Mouse (Mus musculus) right cerebral cortex, postnatal 36 days (tissue): ENCODE measurements around the gene Nkd1.

Experiments
- DNase-seq, 2 experiments: peaks; one replicate each; pipeline ENCODE4 v3.0.0; 2022; ENCODE audit warnings: low spot score in 2 of 2, mixed read lengths in 1 of 2

Gene Nkd1

DNA sequence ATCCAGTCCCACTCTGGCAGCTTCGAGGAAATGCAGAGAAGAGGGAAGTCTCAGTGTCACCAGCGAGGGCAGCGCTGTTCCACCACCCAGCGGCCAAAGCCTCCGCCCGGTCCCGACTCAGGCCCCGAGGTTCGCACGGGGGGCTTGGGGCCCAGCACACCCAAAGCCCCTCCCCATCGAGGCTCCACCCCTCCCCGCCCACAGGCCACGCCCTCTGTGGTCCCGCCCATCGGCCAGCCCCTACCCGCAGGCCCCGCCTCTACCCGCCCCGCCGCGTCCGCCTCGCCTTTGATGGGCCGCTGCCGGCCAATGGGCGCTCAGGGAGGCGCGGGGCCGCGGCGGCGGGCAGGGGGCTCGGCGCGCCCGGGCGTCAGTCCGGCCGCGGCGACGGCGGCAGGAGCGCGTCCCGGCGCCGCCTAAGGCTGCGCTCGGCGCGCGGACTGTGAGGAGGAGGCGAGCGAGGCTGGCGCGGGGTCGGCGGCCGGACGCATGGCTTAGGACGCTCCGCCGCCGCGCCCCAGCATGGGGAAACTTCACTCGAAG, at the start of gene Nkd1:
Gene Nkd1, plus strand, starts transcription at position 370 of the 543 bp plus-strand sequence.
- DNase-seq: peak; percentile 63 to 76

DNA sequence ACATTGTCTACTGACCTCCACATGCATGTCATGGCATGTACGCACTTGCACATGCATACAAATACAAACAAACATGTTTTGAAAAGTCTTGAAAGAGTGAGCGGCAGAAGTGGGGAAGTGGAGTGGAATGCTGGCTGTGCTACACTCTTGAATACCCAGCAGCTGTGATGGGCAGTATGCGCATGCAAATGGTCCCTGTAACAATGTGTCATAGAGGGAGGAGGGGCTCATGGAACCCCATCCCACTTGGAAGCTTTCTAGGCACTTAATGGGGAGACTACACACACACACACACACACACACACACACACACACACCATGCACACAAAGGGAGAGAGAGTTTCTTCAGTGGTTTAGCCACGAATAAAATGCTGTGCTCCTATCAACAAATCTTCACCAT, 39.9 kb upstream of the Nkd1 start:
- DNase-seq: no peak

DNA sequence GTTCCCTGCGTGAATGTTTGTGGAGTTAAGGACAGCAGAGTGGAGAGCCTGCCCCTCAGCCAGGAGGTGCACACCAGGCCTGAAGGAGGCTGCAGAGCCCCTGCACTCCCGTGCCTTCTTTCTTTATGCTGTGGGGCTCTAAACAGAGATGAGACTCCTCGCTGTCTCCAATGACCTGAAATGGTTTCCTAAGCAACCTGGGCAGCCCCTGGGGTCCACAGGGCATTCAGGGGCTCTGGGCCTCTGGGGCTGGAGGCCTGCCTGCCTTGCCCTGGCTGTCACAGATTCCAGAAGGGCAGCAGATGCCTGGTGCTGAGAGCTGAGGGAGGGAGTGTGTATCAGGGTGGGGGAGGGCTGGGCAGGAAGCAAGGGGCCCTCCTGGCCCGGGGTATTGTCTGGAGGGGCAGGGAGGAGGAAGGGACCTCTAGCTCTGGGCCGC, 32.7 kb upstream of the Nkd1 start:
- DNase-seq: no peak

DNA sequence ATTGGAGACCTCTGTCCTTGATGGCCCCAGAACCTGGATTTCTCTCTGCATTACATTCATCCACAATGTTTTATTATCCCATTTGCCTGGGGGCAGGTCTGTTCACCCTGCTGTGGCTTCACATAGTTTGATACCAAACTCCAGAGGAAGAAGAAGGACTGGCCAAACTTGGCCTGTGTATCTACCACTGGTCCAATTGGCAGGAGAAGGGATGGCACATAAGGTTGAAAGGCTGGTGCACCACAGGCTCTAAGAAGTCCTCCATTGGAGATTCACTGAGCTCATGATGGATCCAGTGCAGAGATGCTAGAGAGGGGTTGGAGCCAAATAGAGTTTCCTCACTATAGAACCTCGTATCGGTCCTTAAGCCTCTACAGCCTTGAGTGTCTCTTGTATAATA, 27.1 kb upstream of the Nkd1 start:
- no peak for DNase-seq

DNA sequence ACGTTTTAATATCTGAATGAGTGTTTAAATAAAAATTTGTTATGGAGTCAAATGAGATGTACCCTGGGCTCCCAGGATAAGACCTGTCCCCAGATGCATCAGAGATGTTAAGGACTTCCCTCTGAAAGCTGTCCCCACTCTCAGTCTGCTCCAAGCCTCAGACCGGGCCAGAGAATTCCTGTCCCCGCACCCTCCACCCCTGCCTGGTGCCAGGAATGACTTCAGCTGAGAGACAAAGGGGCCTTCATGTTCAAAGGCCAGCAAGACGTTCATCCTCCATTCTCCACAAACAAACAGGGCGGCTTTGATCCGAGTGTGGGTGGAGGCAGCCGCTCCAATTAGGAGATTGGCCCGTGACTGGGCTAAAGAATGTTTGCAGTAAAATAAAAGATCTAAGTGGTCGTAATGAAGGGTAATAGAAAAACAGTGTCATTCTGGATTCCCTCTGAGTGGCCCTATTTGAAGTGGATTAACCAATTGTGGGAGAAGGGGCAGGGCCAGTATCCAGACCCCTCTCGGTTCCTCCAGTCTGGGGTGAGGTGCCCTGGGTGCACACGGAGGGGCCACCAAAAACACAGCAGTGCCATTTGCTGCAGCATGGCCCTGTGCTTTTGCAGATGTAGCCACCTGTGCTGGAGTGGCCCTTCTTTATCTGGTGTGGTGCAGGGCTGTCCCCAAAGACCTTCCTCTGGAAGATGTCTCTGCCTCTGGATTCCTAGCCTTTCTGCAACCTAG, 25.9 kb upstream of the Nkd1 start:
- peak; percentile 11 to 13 for DNase-seq

DNA sequence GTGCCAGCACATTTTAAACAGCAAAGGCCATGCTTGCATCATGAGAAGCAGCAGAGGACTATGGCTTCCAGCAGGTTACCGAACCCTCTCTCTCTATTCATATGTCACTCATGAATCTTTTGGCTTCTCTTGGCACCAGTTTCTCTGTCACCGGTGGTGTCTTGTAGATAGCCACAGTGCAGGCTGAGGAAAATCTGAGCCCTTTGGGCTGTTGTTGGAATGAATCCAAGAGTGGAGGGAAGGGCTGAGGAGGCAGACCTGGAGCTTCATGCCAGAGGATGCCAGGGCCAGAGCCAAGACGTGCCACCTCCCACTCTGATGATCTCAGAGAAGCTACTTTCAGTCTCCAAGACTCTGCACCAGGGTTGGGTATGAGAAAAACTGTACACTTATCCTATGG, 19.0 kb upstream of the Nkd1 start:
- DNase-seq: no peak

DNA sequence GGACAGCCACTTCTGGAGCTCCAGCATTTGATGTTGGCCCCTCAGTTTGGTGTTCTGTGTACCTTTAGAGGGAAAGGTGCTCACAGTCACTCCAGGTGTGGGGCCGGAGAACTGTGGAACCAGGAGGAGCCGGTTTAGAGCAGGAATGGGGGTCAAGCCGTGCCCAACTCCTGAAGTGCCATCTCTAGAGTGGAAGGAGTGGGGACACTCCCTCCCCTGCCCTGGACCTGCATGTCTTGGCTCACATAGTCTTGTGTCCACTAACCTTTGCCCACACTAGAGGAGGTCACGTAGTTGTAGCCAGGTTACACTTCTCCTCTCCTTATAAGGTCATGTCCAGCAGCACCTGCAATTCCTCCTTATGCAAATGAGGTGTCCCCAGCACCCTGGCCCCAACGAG, 14.2 kb upstream of the Nkd1 start:
- DNase-seq: no peak

DNA sequence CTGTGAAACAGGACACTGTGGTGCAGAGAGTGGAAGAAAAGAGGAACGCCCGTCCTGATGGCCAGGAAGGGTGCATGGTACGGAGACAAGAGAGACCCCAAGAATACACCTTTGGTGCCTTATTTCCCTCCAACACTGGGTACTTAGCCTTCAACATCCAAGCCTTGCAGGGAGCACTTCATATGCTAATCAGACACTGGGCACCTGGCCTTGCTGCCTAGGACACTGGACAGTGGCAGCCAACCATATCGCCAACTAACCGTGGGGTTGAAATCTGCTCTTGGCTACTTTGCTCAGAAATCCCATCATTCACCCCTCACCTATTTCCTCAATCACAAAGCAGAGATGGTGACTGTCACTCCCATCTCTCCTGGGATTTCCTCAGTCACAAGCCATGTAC, 10.1 kb upstream of the Nkd1 start:
- DNase-seq: no peak

DNA sequence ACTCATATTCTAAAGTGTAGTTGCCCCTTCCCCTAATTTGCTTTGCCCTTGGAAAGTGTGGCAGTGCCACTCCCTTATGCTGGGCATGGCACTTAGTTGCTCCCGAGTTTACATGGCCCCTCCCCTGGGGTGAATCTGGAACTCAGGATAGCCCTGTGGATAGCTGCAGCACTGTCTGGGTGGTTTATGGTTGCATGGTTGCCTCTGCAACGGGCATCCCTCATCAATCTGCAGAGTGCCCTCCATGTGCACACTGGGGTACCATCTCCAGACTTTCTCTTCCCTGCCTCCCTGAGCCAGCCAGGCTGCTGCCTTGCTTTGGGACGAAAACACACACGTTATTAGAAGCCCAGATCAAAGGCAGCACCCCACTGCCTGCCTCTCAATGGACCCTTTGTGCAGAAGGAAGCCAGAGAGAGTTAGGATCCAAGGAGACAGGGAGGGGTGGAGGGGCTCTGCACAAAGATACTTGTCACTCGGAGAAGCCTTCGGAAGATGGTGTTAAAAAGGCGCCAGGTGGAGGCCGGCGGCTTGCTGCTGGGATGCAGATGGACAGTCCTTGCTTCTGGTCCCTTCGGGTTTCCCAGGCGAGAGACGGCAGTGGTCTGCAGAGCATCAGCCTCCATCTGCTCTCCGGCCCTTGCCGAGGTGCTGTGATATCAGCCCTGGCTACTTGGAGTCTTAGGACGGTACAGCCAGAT, 8.9 kb upstream of the Nkd1 start:
- DNase-seq: peak in 1 of 2 experiments; percentile 22

DNA sequence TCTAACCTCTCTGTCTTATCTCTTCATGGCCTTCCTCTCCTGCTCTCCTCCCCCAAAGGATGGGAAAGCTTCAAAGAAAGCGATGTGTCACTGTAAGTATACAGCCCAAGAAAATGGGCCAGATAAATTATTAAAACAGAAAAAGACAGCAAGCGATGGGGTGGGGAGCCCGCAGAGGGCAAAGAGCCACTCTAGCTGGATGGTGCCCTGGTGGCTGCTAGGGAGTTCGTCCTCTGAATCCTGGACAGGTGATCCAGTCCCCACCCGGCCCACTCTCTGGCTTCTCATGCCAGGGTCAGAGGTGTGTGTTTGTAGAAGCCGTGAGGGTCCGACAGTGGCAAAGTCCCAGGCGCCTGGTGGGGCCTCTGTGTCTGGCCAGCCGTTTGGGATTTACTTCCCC, 3.1 kb upstream of the Nkd1 start:
- DNase-seq: no peak

DNA sequence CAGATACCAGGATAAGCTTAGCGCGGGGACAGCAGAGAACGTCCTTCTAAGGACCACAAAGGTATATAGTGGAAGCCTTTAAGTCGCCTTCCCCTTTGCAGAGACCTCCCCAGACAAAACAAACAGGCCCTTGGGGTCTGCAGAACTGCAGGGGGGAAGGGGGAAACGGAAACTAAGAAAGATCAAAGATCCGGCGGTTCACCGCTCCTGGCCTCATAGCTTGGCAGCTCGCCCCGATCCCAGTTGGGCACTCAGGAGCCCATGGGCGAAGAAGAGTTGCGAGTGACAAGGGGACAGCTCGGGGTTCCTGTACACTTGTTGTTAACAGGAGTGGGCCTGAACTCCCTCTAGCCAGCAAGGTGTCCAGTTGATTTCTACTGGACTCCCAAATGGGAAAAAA, 773 bp upstream of the Nkd1 start:
- DNase-seq: no peak

DNA sequence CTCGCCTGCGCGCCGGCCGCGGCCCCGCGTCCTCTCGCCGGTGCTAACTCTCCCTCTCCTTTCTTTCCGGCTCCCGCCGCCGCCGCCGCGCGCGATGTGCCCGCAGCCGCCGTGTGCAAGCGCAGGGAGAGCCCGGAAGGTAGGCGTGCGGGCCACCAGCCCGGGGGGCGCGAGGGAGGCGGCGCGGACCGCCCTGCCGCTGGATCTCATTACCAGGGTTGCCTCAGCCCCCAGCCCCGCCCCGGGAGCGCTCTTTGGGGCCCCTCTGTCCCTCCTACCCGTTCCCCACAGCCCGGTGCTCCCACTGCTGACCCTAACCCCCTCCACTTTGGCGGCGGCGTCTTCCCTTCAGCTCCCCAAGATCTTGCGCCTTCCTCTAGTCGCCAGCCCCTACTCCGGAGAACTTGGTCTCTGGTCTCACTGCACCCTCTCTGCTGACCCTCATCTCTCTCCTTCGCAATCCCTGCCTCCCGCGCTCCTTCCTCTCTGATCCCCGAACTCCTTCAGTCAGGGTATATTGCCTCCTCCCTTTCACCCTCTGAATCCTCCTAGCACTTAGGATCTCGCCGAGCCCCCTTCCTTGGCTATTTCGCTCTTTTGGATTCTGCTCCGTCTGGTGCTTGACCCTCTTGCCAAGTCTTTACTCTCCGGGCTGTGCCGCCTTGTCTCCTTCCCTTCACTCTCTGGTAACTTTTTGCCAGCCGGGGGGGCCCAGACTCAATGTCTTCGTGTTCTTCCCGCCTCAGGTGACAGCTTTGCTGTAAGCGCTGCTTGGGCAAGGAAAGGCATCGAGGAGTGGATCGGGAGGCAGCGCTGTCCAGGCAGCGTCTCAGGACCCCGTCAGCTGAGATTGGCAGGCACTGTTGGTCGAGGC, 624 bp downstream of the Nkd1 start:
- no peak for DNase-seq

DNA sequence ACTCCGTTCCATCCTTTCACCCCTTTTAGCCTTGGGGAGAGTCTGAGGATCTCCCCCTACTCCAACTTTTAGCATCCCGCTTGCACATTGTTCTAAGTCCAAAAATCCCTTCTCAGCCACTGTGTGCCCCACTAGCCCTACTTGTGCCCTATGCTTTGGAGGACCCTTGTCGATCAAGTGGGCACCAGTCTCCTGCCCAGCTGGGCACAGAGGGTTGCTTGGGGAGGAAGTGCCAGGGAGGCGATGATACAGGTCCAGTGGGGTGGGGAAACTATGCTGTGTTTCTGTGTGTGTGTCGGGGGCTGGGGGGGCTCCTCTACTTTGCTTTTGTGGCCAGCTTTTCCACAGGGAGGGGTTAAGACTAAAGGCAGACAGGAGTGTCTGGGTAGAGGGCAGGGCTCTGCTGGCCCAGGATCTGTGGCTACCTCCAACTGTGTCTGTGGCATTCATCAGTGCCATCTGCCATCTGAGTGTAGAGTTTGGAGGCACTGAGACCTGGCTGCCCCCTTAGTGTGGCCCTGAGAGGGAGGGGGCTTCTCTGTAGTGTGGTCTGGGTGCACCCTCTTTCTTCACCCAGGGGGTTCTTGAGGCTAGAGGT, 1.4 kb downstream of the Nkd1 start:
- no peak for DNase-seq

DNA sequence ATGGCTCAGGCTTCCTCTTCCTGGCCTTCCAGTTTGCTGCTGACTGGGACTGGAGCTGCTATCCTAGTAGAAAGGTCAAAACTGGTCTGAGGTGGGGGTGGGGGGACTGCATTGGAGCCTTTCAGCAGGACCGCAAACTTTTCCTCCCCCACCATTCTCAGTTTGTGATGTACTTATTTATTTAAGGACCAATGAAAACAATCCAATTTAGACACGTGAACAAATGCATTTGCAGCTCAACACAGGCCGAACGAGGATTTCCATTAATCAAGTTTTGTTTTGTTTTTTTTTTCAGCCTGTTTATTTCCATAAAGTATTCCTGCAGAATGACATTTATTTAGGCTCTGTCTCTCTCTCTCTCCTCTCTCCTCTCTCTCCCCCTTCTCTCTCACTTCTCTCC, 2.5 kb downstream of the Nkd1 start:
- no peak for DNase-seq

DNA sequence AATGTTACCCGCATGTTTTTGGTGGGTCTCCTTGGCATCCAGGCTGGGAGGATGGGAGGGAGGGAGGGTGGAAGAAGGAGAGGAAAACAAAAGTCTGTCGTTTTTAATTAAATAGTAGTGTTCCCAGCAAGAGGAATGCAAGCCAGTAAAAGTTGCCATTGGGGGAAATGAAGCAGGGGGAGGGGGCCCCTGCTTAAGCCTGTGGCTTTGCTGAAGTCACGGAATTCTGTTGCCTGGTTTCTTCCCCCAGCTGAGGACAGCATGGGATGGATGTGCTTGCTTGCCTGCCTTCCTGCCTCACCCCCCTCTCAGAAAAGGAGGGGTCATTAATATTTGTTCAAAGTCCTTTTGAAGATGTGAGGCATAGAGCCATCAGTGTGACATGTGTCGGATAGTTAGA, 3.0 kb downstream of the Nkd1 start:
- no peak for DNase-seq

DNA sequence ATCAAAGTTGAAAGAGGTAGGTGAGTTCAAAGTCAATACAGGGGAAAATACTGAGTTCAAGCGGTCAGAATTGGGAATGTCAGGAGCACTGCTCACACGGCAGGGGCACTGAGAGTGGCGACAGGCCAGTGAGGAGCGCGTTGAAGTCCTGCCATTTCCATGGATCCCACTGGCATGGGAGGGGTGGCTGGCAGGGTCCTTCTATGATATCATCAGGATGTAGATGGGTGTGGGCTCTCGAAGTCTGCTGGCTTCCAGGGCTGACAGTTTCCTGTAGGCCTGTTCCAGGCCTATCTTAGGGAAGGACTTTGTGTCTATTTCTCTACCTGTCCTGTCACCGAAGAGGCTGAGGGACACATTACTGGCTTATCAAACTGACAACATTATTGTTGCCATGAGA, 3.7 kb downstream of the Nkd1 start:
- DNase-seq: no peak

DNA sequence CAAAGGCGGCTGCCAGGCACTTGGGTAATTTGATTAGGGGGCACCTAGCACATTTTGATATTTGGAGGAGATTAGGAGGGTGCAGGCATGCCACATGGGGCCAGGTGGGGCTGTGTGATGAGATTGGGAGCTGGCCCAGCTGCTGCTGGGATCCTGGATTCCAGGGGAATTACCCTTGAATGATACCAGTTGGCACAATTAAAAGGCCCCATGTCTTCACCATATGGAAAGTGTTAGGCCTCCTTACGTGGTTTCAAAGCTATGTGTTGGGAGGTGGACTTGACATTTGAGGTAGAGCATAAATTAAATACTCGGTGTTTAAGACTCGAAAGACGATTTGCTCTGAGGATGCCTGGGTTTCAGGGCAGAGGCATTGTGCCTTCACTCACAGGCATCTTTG, 5.1 kb downstream of the Nkd1 start:
- DNase-seq: no peak

DNA sequence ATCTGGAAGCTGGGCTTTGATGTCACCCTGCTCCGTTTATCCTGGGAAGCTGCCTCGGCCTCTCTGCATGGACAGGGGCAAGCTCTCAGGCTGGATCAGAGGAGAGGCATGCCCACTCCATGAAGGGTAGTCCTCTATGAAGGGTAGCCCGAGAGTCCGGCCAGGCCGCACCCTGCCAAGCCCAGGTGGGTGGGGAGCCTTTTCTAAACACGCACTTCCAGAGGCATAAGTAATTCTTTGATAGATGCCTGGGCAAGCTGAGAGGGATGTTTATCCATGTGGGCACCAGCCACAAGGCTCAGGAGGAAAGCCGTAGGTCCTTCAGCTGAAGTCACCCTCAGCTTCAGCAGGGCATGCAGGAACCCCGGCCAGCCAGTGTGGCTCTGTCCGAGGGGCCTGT, 7.0 kb downstream of the Nkd1 start:
- no peak for DNase-seq

DNA sequence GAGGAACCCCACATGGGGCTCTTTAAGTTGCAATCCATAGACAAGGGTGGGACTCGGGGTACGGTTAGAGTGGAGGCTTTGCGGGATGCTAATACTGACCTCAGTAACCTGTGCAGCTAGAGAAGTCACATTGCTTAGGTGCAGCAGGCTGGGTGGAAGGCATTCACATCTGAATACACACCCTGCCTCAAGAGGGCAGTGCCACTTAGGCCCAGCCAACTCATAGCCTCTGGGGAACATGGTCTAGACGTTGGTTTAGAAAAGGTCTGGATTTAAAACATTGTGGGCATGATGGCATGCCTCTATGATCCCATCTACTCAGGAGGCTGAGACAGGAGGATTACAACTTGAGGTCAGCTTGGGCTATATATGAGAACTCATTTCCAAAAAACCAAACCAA, 8.6 kb downstream of the Nkd1 start:
- DNase-seq: no peak

DNA sequence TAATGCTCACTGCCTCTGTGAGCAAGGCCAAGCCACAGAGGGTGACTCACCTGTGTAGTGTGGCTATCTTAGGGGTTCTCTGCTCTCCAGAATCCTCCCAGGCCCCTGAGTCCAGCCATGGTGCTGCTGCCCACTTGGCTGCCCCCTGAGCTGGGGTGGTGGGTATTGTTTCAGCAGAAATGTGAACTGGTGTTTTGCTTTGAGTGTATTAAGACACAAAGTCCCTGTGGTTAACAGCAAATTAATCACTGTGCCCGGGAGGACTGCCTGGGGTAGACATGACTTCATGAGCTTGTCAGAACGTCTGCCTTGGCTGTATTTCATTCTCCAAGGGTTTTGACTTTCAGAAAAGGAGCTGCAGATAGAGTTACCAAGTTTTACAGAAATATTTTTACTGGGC, 15.9 kb downstream of the Nkd1 start:
- no peak for DNase-seq

DNA sequence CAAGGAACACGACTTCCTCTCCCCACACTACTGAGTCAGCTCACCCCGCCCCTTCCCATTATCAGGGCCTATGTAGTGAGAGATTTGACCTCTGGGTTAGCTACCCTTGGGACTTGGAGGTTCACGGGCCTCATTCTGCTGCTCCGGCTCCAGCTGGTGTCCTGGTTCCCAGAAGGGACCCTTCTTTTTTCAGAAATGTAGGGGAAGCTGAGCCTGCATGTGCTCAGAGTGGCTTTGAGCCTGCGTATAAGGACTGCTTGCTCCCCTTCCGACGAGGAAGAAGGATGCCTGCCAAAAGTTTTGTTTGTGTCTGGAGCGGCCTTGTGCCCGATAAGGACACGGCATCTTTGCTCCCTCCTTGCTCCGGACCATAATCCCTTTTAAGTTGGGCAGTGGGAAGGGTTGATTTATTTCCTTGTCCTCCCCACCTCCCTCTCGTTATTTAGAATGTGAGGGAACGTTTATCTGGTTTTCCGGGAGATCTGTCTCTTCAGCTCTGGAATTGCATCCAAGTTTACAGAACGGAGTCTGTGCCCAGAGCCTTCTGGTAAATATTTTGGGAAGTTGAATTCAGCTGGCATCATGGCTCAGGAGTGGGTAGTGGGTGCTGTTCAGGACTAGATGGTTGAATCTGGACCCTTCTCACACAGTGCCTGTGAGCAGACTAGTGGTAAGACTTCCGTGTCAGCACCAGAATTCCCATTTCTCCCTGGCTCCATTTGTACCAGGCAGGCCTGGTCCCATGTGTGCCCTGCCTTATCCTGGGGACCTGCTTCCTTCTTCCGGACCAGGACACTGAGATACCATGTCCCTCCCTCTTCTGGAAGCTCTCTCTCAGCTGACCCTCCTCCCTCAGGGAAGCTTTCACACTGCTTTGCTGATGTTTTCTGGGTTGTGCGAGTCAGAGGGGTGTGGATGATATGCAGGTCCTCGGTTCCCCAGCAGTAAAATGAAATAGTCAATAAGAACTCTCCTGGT, 17.1 kb downstream of the Nkd1 start:
- no peak for DNase-seq
